Mouse (Mus musculus) retina, adult 2 months (tissue): ENCODE measurements around the gene Serpina1e.
"Not testable (repeated sequence)": the region's sequence is repeated elsewhere in the genome, so short reads cannot be mapped to it uniquely, and the experiment has no call there.

Source experiments
- DNase-seq: peaks from one replicate; pipeline ENCODE4 v3.0.0-alpha.2; 2012; ENCODE audit warnings: low read depth, low spot score

Gene Serpina1e

GRCm38 (mm10) chr12:103962860-103963259, 4.1 kb upstream of the Serpina1e start:
- DNase-seq: no peak

- no peak for DNase-seq
These were observed 3.6 kb upstream of the Serpina1e start for GRCm38 (mm10) chr12:103962337-103962736.

- DNase-seq: no peak
These were observed 2.9 kb upstream of the Serpina1e start for GRCm38 (mm10) chr12:103961716-103962115.

GRCm38 (mm10) chr12:103956555-103956954, 2.2 kb downstream of the Serpina1e start:
- DNase-seq: not testable (repeated sequence)

GRCm38 (mm10) chr12:103952972-103953371, 5.8 kb downstream of the Serpina1e start:
- DNase-seq: not testable (repeated sequence)

GRCm38 (mm10) chr12:103946243-103946642, 12.5 kb downstream of the Serpina1e start:
- DNase-seq: no peak

- DNase-seq: not testable (repeated sequence)
These were observed 49.6 kb downstream of the Serpina1e start for GRCm38 (mm10) chr12:103909181-103909580.

GRCm38 (mm10) chr12:103907746-103908145, 51.0 kb downstream of the Serpina1e start:
- DNase-seq: not testable (repeated sequence)

- DNase-seq: not testable (repeated sequence)
These were observed 53.9 kb downstream of the Serpina1e start, which contains the start of gene Serpina1c for GRCm38 (mm10) chr12:103904837-103905340. Gene Serpina1c (minus strand): TSS chr12:103904887.

GRCm38 (mm10) chr12:103901929-103902328, 56.8 kb downstream of the Serpina1e start:
- not testable (repeated sequence) for DNase-seq
